Mouse (Mus musculus) spleen, adult 2 months (tissue): ENCODE measurements around the gene Galnt14.

Source experiments
- CTCF ChIP-seq: fragments of 200-500 bp; IDR thresholded peaks from 2 replicates; pipeline ENCODE4 v1.5.1; 2011; ENCODE audit warnings: mild to moderate bottlenecking, inconsistent platforms; ENCODE audit not compliant: insufficient read depth, insufficient read length, insufficient replicate concordance; ENCODE audit errors: extremely low read depth
- POLR2A ChIP-seq: fragments of 200-500 bp; IDR thresholded peaks from 2 replicates; pipeline ENCODE4 v1.6.1; 2011; ENCODE audit warnings: low read depth, low read length, inconsistent platforms

- TF ChIP-seq CTCF (no peak), POLR2A (no peak)
Observed at GRCm38 (mm10) chr17:73541911-73542310, 168.3 kb downstream of the Galnt14 start.
